Mouse (Mus musculus) cerebellum, adult 2 months (tissue): ENCODE measurements around the gene Tmprss15. TPM values are rescaled to one million over a fixed set of nuclear protein-coding genes. Genes with fewer than 3 reads are reported as not detected.

Experiments used
- DNase-seq, 2 experiments: peaks; one replicate each; pipeline ENCODE4 v3.0.0; 2021
- H3K27ac ChIP-seq: fragments of 200-500 bp; 2 replicates; pipeline ENCODE4 v1.5.1; 2012; ENCODE audit warnings: low read length, control low read depth, inconsistent platforms; ENCODE audit not compliant: insufficient read depth
- H3K27me3 ChIP-seq: fragments of 200-500 bp; 2 replicates; pipeline ENCODE4 v1.6.1; 2012; ENCODE audit warnings: inconsistent platforms, mild to moderate bottlenecking, low read length, moderate library complexity; ENCODE audit not compliant: control insufficient read depth, insufficient read depth
- H3K4me1 ChIP-seq: fragments of 200-500 bp; 2 replicates; pipeline ENCODE4 v1.6.1; 2011; ENCODE audit warnings: low read length; ENCODE audit not compliant: control insufficient read depth, insufficient read depth
- H3K4me3 ChIP-seq: fragments of 200-500 bp; replicated peaks from 2 replicates; pipeline ENCODE3; 2011; ENCODE audit warnings: mild to moderate bottlenecking, low read depth, low read length, control low read depth; ENCODE audit not compliant: insufficient read depth
- CTCF ChIP-seq: fragments of 200-500 bp; IDR thresholded peaks from 2 replicates; pipeline ENCODE4 v1.5.1; 2011; ENCODE audit warnings: low read depth, mild to moderate bottlenecking, control low read depth, low read length, moderate library complexity, borderline replicate concordance; ENCODE audit not compliant: insufficient read depth
- POLR2A ChIP-seq: fragments of 200-500 bp; IDR thresholded peaks from 2 replicates; pipeline ENCODE4 v1.6.1; 2011; ENCODE audit warnings: low read length, control low read depth, borderline replicate concordance; ENCODE audit not compliant: insufficient read depth
- WGBS: fragments of 180-500 bp; shearing (Covaris S2); methylation state at CpG from one replicate; pipeline ENCODE4 v1.1.7; 2018; 5-methylcytosine and 5-hydroxymethylcytosine counted together
- polyA plus RNA-seq: library from polyadenylated mRNA; depleted of rRNA; stranded (reverse); fragments of >200 nt; gene quantifications from 2 replicates; pipeline ENCODE4 v1.2.3, GENCODE M21; 2012; rRNA removed

Tmprss15 gene
- not detected in 2 replicates for polyA plus RNA-seq

DNA sequence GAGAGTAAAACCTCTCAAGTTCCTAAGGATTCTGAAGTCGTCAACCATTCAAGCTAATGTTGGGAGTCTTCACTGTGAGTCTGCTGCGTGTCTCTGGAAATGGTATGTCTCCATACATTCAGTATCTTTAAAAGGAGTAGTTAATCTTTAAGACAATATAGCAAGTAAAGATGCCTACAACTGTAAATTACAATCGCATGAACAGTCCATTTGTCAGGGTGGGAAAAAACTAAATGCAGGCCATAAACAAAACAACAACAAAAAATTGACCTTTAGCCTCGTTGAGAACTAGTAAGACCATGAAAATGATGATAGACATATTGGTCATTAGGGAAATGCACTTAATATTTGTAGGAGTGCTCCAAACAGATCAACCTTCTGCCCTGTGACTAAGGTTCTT is at the start of gene Tmprss15:
Tmprss15 (minus strand) TSS at position 101 of the 400 bp plus-strand sequence.
- no peaks in the 10 kb centered on the region for H3K27me3 ChIP-seq
- TF ChIP-seq POLR2A = no peak
- TF ChIP-seq CTCF = no peak
- 90% methylated on average over 4 of the region's 4 CpGs for WGBS
- H3K4me1 ChIP-seq = no peaks in the 10 kb centered on the region
- no peak for DNase-seq
- H3K4me3 ChIP-seq = no peak within 1 kb of the TSS
- no peak within 1 kb of the TSS for H3K27ac ChIP-seq

- TF ChIP-seq POLR2A (no peak), CTCF (no peak)
- no peak for DNase-seq
- H3K27ac ChIP-seq = no peak overlapping the region
- WGBS = 57% methylated on average over 1 of the region's 1 CpGs
- no peaks in the 10 kb centered on the region for H3K4me1 ChIP-seq
- H3K4me3 ChIP-seq = no peak overlapping the region
- no peaks in the 10 kb centered on the region for H3K27me3 ChIP-seq
Measured at GRCm38 (mm10) chr16:79114879-79115278, 24.0 kb upstream of the Tmprss15 start.

DNA sequence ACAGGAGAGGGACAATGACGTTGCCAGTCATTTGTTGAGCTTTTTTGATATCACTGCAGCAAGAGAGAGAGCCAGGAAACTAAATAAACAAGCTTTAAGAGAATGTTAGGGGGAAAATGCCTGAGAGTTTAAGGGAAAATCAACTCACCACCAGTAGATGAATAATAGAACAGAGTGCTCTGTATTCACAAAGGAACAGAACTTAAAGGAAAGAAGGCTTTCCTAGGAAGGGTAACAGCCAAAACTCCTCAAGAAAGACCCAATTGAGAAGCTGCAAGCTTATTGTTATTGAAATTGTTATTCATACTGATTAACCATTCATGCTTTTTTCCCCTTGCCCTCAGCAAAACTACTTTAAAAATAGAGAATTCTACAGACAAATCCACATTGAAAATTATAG is 18.6 kb upstream of the Tmprss15 start:
- TF ChIP-seq POLR2A (no peak), CTCF (no peak)
- Histone ChIP-seq H3K27me3 (no peaks in the 10 kb centered on the region), H3K4me1 (no peaks in the 10 kb centered on the region), H3K4me3 (no peak overlapping the region), H3K27ac (no peak overlapping the region)
- WGBS = 60% methylated on average over 1 of the region's 1 CpGs
- no peak for DNase-seq

DNA sequence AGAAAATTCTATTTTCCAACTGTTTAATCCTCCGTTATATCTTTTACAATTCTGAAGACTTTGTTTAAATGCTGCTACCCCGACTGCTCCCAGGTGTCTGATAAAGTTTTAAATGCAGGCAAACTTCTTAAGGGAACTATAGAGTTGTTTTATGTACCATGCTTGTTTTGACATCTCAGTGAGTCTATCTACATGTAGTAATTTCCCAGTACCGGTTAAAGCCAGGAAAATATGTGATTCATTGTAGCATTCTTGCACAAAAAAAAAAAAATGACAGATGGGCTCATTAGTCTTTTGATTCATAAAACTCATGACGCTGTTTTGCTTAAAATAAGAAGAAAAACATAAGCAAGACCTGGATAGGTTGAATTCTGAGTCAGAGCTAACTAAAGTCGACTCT is 18.1 kb upstream of the Tmprss15 start:
- DNase-seq = no peak

DNA sequence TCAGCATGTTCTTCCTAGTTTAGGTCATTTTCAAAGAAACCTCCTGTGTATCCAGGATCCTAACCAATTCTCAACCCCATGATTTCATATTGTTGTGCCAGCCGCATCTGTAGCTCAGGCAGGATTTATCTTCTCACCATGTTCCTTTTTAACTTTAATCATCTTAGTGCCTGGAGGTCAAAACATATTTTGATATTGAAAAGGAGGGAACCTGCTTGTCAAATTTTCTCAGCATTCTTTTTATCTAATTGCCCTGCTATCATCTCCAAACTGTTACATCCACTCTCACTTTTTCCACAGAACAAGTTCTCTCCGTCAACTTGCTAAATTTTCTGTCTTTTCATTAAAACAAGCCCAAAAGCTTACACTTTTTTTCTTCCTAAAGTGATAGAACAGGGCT is 9.4 kb upstream of the Tmprss15 start:
- WGBS = 92% methylated on average over 2 of the region's 2 CpGs
- TF ChIP-seq CTCF (no peak), POLR2A (no peak)
- Histone ChIP-seq H3K27me3 (no peaks in the 10 kb centered on the region), H3K4me3 (no peak overlapping the region), H3K27ac (no peak overlapping the region), H3K4me1 (no peaks in the 10 kb centered on the region)
- DNase-seq = no peak

More for the DNA sequence above, 18.1 kb upstream of the Tmprss15 start:
- Histone ChIP-seq H3K27me3 (no peaks in the 10 kb centered on the region), H3K27ac (no peak overlapping the region), H3K4me1 (no peaks in the 10 kb centered on the region), H3K4me3 (no peak overlapping the region)
- WGBS = 67% methylated on average over 5 of the region's 5 CpGs
- TF ChIP-seq POLR2A (no peak), CTCF (no peak)

DNA sequence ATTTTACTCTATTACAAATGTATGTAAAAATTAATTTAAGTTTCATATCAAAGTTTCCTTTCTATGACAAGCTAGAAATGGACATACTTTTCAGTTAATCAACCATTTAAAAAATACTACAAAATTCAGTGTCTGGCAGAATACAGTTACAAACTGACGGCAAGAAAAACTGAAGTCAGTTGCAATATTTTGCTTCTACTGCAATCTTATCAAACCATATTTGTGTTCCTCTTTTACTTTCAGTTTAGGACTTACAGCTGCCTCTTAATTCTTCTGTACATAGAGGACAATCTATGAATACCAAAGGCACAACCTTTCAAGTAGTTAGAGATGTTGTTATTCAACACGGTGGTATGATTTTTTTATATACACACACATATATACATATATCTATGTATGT is 7.4 kb upstream of the Tmprss15 start:
- 98% methylated on average over 2 of the region's 2 CpGs for WGBS
- DNase-seq = no peak
- no peak overlapping the region for H3K27ac ChIP-seq
- no peaks in the 10 kb centered on the region for H3K4me1 ChIP-seq
- TF ChIP-seq POLR2A (no peak), CTCF (no peak)
- H3K4me3 ChIP-seq = no peak overlapping the region
- H3K27me3 ChIP-seq = no peaks in the 10 kb centered on the region

DNA sequence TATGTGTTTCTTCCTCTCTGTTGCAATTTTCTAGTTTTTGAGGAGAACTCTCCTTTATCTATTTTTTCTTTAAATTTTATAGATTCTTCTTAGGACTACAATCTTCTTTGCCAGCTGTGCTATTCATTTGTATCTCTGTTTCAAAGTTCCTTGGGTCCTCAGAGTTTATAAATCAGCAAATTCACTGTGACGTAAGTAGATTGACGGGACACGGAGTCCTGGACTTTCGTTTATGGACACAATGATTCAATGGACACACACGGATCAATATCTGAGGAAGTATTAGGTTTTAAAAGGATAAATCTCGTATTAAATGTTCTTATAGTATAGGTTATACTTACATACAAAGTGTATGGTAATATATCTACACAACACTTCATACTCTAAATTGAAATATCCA is 4.3 kb downstream of the Tmprss15 start:
- no peak overlapping the region for H3K27ac ChIP-seq
- DNase-seq = no peak
- WGBS = 90% methylated on average over 6 of the region's 6 CpGs
- TF ChIP-seq CTCF = no peak
- no peaks in the 10 kb centered on the region for H3K4me1 ChIP-seq
- H3K27me3 ChIP-seq = no peaks in the 10 kb centered on the region
- no peak overlapping the region for H3K4me3 ChIP-seq

- H3K4me1 ChIP-seq = no peaks in the 10 kb centered on the region
- DNase-seq = no peak
- H3K4me3 ChIP-seq = no peak overlapping the region
- no peak overlapping the region for H3K27ac ChIP-seq
- WGBS = 98% methylated on average over 1 of the region's 1 CpGs
- TF ChIP-seq POLR2A = no peak
- no peak for TF ChIP-seq CTCF
- no peaks in the 10 kb centered on the region for H3K27me3 ChIP-seq
Measured at GRCm38 (mm10) chr16:79063848-79064247, 27.0 kb downstream of the Tmprss15 start.
